Mouse (Mus musculus): ENCODE results near the gene Olfr288. TPM values are rescaled to one million over a fixed set of nuclear protein-coding genes. Genes with fewer than 3 reads are reported as not detected.

Gene Olfr288
- polyA plus RNA-seq, 1 experiment = not detected

GRCm38 (mm10) chr15:98222377-98222776, 27.0 kb upstream of the Olfr288 start:
- Histone ChIP-seq H3ac (ENCODE audit: control insufficient read depth, insufficient read length) (no peak overlapping the region), H3K4me3 (no peak overlapping the region), H3K79me2 (ENCODE audit: control insufficient read depth, insufficient read depth) (no peaks in the 10 kb centered on the region), H3K36me3 (ENCODE audit: control insufficient read depth, insufficient read depth) (no peaks in the 10 kb centered on the region), H3K27me3 (ENCODE audit: control insufficient read depth, insufficient read depth, insufficient read length) (peaks cover 12% of the 10 kb centered on the region), H3K4me2 (ENCODE audit: low read depth) (no peak overlapping the region)
- no peak for TF ChIP-seq POLR2A (IDR thresholded peaks at IDR 0.05; ENCODE audit: insufficient read length, low read depth)
- TF ChIP-seq TCF12 (IDR thresholded peaks at IDR 0.05; ENCODE audit: insufficient read depth, poor library complexity, severe bottlenecking) = no peak
- no peak for TF ChIP-seq POLR2AphosphoS2 (IDR thresholded peaks at IDR 0.05; ENCODE audit: insufficient read length, low read depth)
- no peak for TF ChIP-seq SRF (IDR thresholded peaks at IDR 0.05; ENCODE audit: control insufficient read depth, insufficient read length, low read depth)
- no peak for TF ChIP-seq USF1 (IDR thresholded peaks at IDR 0.05; ENCODE audit: low read depth)
- no peak for TF ChIP-seq MYOG (IDR thresholded peaks at IDR 0.05; ENCODE audit: control insufficient read depth in 1 of 3, insufficient read depth in 1 of 3, insufficient read length in 2 of 3, low read depth in 2 of 3)
- no peak for TF ChIP-seq MAX (IDR thresholded peaks at IDR 0.05; ENCODE audit: low read depth)
- no peak for TF ChIP-seq MYOD1 (IDR thresholded peaks at IDR 0.05; ENCODE audit: control insufficient read depth in 1 of 3, insufficient read length in 2 of 3, low read depth in 2 of 3)
- TF ChIP-seq E2F4 (IDR thresholded peaks at IDR 0.05; ENCODE audit: insufficient read depth) = no peak
- no peak for TF ChIP-seq CEBPB (IDR thresholded peaks at IDR 0.05; ENCODE audit: insufficient read depth, poor library complexity, severe bottlenecking)
- no peak for TF ChIP-seq REST (IDR thresholded peaks at IDR 0.05; ENCODE audit: insufficient read depth, insufficient read length)
- TF ChIP-seq TCF3 (IDR thresholded peaks at IDR 0.05; ENCODE audit: insufficient read length, low read depth) = no peak

- Histone ChIP-seq H3K4me2 (ENCODE audit: low read depth) (no peak within 1 kb of the TSS), H3K4me3 (no peak within 1 kb of the TSS), H3ac (ENCODE audit: control insufficient read depth, insufficient read length) (no peak within 1 kb of the TSS), H3K36me3 (ENCODE audit: control insufficient read depth, insufficient read depth) (no peaks in the 10 kb centered on the region), H3K79me2 (ENCODE audit: control insufficient read depth, insufficient read depth) (no peaks in the 10 kb centered on the region), H3K27me3 (ENCODE audit: control insufficient read depth, insufficient read depth, insufficient read length) (peaks cover 4% of the 10 kb centered on the region)
- TF ChIP-seq MYOG (IDR thresholded peaks at IDR 0.05; ENCODE audit: control insufficient read depth in 1 of 3, insufficient read depth in 1 of 3, insufficient read length in 2 of 3, low read depth in 2 of 3) = no peak
- TF ChIP-seq SRF (IDR thresholded peaks at IDR 0.05; ENCODE audit: control insufficient read depth, insufficient read length, low read depth) = no peak
- TF ChIP-seq MAX (IDR thresholded peaks at IDR 0.05; ENCODE audit: low read depth) = no peak
- TF ChIP-seq TCF12 (IDR thresholded peaks at IDR 0.05; ENCODE audit: insufficient read depth, poor library complexity, severe bottlenecking) = no peak
- no peak for TF ChIP-seq POLR2AphosphoS2 (IDR thresholded peaks at IDR 0.05; ENCODE audit: insufficient read length, low read depth)
- no peak for TF ChIP-seq POLR2A (IDR thresholded peaks at IDR 0.05; ENCODE audit: insufficient read length, low read depth)
- TF ChIP-seq REST (IDR thresholded peaks at IDR 0.05; ENCODE audit: insufficient read depth, insufficient read length) = no peak
- no peak for TF ChIP-seq MYOD1 (IDR thresholded peaks at IDR 0.05; ENCODE audit: control insufficient read depth in 1 of 3, insufficient read length in 2 of 3, low read depth in 2 of 3)
- TF ChIP-seq E2F4 (IDR thresholded peaks at IDR 0.05; ENCODE audit: insufficient read depth) = no peak
- TF ChIP-seq USF1 (IDR thresholded peaks at IDR 0.05; ENCODE audit: low read depth) = no peak
- no peak for TF ChIP-seq CEBPB (IDR thresholded peaks at IDR 0.05; ENCODE audit: insufficient read depth, poor library complexity, severe bottlenecking)
- TF ChIP-seq TCF3 (IDR thresholded peaks at IDR 0.05; ENCODE audit: insufficient read length, low read depth) = no peak
Observed at GRCm38 (mm10) chr15:98220877-98221276, 25.5 kb upstream of the Olfr288 start, which contains the start of the genes Gm44579 and Olfr287. Gene Gm44579, minus strand, starts transcription at chr15:98220977. Gene Olfr287, minus strand, starts transcription at chr15:98221056.

DNA sequence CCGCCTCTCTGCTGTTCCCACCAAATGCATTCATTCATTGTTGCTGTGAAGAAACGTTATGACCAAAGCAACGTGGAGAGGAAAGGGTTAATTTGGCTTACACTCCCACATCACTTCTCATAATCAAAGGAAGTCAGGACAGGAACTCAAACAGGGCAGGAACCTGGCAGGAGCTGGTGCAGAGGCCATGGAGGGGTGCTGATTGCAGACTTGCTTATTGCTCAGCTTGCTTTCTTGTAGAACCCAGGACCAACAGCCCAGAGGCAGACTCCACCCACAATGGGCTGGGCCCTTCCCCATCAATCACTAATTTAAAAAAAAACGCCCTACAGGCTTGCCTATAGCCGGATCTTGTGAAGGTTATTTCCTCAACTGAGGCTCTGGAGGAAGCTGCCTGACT, 18.8 kb upstream of the Olfr288 start:
- Histone ChIP-seq H3K4me2 (ENCODE audit: low read depth) (no peak overlapping the region), H3K4me3 (no peak overlapping the region), H3K27me3 (ENCODE audit: control insufficient read depth, insufficient read depth, insufficient read length) (peaks cover 4% of the 10 kb centered on the region), H3ac (ENCODE audit: control insufficient read depth, insufficient read length) (no peak overlapping the region), H3K36me3 (ENCODE audit: control insufficient read depth, insufficient read depth) (no peaks in the 10 kb centered on the region), H3K79me2 (ENCODE audit: control insufficient read depth, insufficient read depth) (no peaks in the 10 kb centered on the region)
- TF ChIP-seq MAX (IDR thresholded peaks at IDR 0.05; ENCODE audit: low read depth) (no peak), MYOD1 (IDR thresholded peaks at IDR 0.05; ENCODE audit: control insufficient read depth in 1 of 3, insufficient read length in 2 of 3, low read depth in 2 of 3) (no peak), MYOG (IDR thresholded peaks at IDR 0.05; ENCODE audit: control insufficient read depth in 1 of 3, insufficient read depth in 1 of 3, insufficient read length in 2 of 3, low read depth in 2 of 3) (no peak)

DNA sequence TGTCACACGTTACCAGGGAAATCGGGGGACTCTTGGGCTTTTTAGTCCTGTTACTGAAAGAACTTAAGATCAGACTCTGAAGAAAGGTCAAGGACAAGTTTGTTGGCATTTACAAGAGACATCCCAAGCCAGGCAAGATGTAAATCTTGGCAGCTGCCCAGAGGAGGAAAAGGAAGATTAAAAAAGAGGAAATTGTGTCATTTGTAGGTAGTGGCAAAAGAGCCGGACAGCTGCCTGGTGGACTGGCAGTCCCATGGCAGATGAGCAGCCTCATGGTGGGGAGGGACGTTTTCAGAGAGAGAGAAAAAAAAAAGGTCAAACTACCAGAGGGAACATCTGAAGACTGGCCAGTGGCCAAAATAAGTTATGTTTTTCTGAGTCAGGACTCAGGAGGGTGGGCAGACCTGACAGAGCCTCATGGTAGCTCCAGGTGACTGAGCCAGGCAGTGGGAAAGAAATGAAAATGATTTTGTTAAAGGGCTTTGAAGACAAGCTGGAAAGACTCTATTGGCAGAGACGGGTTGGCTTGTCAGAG, 18.1 kb upstream of the Olfr288 start:
- H3K36me3 ChIP-seq (ENCODE audit: control insufficient read depth, insufficient read depth) = no peaks in the 10 kb centered on the region
- H3K4me3 ChIP-seq = no peak overlapping the region
- peaks cover 4% of the 10 kb centered on the region for H3K27me3 ChIP-seq (ENCODE audit: control insufficient read depth, insufficient read depth, insufficient read length)
- TF ChIP-seq TCF3 (IDR thresholded peaks at IDR 0.05; ENCODE audit: insufficient read length, low read depth) (no peak), SRF (IDR thresholded peaks at IDR 0.05; ENCODE audit: control insufficient read depth, insufficient read length, low read depth) (no peak)
- H3K4me2 ChIP-seq (ENCODE audit: low read depth) = no peak overlapping the region
- H3ac ChIP-seq (ENCODE audit: control insufficient read depth, insufficient read length) = no peak overlapping the region
- no peaks in the 10 kb centered on the region for H3K79me2 ChIP-seq (ENCODE audit: control insufficient read depth, insufficient read depth)

DNA sequence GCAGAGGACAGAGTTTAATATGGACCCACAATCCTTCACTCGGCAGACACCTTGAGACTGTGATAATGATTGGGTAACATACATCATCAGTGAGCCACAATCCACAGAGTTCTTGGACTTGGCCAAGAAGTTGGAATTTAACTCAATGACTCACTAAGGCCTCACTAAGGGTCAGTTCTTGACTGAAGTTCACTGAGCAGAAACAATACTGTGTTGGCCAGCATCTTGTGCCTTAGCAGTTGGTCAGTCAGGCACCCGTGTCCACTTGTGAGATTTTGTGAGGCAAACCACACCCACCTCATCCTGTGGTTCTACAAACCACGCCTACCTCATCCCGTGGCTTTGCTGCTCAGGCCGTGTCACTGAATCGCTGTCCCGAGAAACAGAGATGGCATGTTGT, 14.3 kb upstream of the Olfr288 start:
- peaks cover 19% of the 10 kb centered on the region for H3K27me3 ChIP-seq (ENCODE audit: control insufficient read depth, insufficient read depth, insufficient read length)
- no peak overlapping the region for H3ac ChIP-seq (ENCODE audit: control insufficient read depth, insufficient read length)
- no peak overlapping the region for H3K4me3 ChIP-seq
- no peak for TF ChIP-seq TCF3 (IDR thresholded peaks at IDR 0.05; ENCODE audit: insufficient read length, low read depth)
- no peak for TF ChIP-seq MYOD1 (IDR thresholded peaks at IDR 0.05; ENCODE audit: control insufficient read depth in 1 of 3, insufficient read length in 2 of 3, low read depth in 2 of 3)
- no peak for TF ChIP-seq POLR2A (IDR thresholded peaks at IDR 0.05; ENCODE audit: insufficient read length, low read depth)
- no peak for TF ChIP-seq REST (IDR thresholded peaks at IDR 0.05; ENCODE audit: insufficient read depth, insufficient read length)
- TF ChIP-seq MAX (IDR thresholded peaks at IDR 0.05; ENCODE audit: low read depth) = no peak
- no peak for TF ChIP-seq SRF (IDR thresholded peaks at IDR 0.05; ENCODE audit: control insufficient read depth, insufficient read length, low read depth)
- no peak for TF ChIP-seq CEBPB (IDR thresholded peaks at IDR 0.05; ENCODE audit: insufficient read depth, poor library complexity, severe bottlenecking)
- no peak for TF ChIP-seq TCF12 (IDR thresholded peaks at IDR 0.05; ENCODE audit: insufficient read depth, poor library complexity, severe bottlenecking)
- TF ChIP-seq USF1 (IDR thresholded peaks at IDR 0.05; ENCODE audit: low read depth) = no peak
- no peak for TF ChIP-seq MYOG (IDR thresholded peaks at IDR 0.05; ENCODE audit: control insufficient read depth in 1 of 3, insufficient read depth in 1 of 3, insufficient read length in 2 of 3, low read depth in 2 of 3)
- no peak for TF ChIP-seq POLR2AphosphoS2 (IDR thresholded peaks at IDR 0.05; ENCODE audit: insufficient read length, low read depth)
- no peak for TF ChIP-seq E2F4 (IDR thresholded peaks at IDR 0.05; ENCODE audit: insufficient read depth)
- no peaks in the 10 kb centered on the region for H3K36me3 ChIP-seq (ENCODE audit: control insufficient read depth, insufficient read depth)
- H3K79me2 ChIP-seq (ENCODE audit: control insufficient read depth, insufficient read depth) = no peaks in the 10 kb centered on the region
- no peak overlapping the region for H3K4me2 ChIP-seq (ENCODE audit: low read depth)

Data from myocyte (in vitro differentiated cells).